Mouse (Mus musculus) E14TG2a.4 (cell line): ENCODE results near the gene Arf6.
"Not testable (repeated sequence)": the region's sequence is repeated elsewhere in the genome, so short reads cannot be mapped to it uniquely, and the experiment has no call there.

Experiments
- H3K27me3 ChIP-seq: 2 replicates; pipeline ENCODE4 v1.6.1; 2014; ENCODE audit warnings: low read length, control low read depth; ENCODE audit not compliant: insufficient read depth
- H3K36me3 ChIP-seq: 2 replicates; pipeline ENCODE4 v1.6.1; 2014; ENCODE audit warnings: low read length, control low read depth; ENCODE audit not compliant: insufficient read depth
- H3K4me1 ChIP-seq: replicated peaks from 2 replicates; pipeline ENCODE4 v1.6.1; 2014; ENCODE audit warnings: low read depth, low read length, control low read depth
- H3K4me3 ChIP-seq: replicated peaks from 2 replicates; pipeline ENCODE4 v1.5.1; 2014; ENCODE audit warnings: mild to moderate bottlenecking, low read length
- H3K9me3 ChIP-seq: 2 replicates; pipeline ENCODE4 v1.6.1; 2014; ENCODE audit warnings: low read length, control low read depth
- CTCF ChIP-seq: conservative IDR thresholded peaks from 2 replicates; pipeline ENCODE4 v1.5.1; 2014; ENCODE audit warnings: low read length
- NANOG ChIP-seq: IDR thresholded peaks from 2 replicates; pipeline ENCODE4 v1.6.1; 2014; ENCODE audit warnings: borderline replicate concordance, low read length, mixed read lengths
- POU5F1 ChIP-seq: IDR thresholded peaks from 2 replicates; pipeline ENCODE4 v1.6.1; 2014; ENCODE audit warnings: low read length, borderline replicate concordance

The Arf6 gene

GRCm38 (mm10) chr12:69361919-69362318 lies 10.0 kb upstream of the Arf6 start:
- peak overlapping the region; percentile 81 for H3K4me3 ChIP-seq
- no peaks in the 10 kb centered on the region for H3K9me3 ChIP-seq
- TF ChIP-seq NANOG (no peak), POU5F1 (no peak), CTCF (no peak)
- no peaks in the 10 kb centered on the region for H3K27me3 ChIP-seq
- H3K4me1 ChIP-seq: peaks cover 40% of the 10 kb centered on the region
- H3K36me3 ChIP-seq: no peaks in the 10 kb centered on the region

- Histone ChIP-seq H3K4me1 (peaks cover 41% of the 10 kb centered on the region), H3K9me3 (no peaks in the 10 kb centered on the region), H3K27me3 (no peaks in the 10 kb centered on the region), H3K4me3 (peak overlapping the region; percentile 81), H3K36me3 (no peaks in the 10 kb centered on the region)
- TF ChIP-seq POU5F1 (no peak), NANOG (no peak), CTCF (no peak)
Observed at GRCm38 (mm10) chr12:69362388-69362787, 9.6 kb upstream of the Arf6 start.

- not testable (repeated sequence) for H3K36me3 ChIP-seq, H3K9me3 ChIP-seq, H3K27me3 ChIP-seq
- Histone ChIP-seq H3K4me1 (peaks cover 42% of the 10 kb centered on the region), H3K4me3 (peak overlapping the region; percentile 80; the same call in 1 of the 2 replicates)
Observed at GRCm38 (mm10) chr12:69363110-69363509, 8.8 kb upstream of the Arf6 start.

GRCm38 (mm10) chr12:69363899-69364762 lies 7.8 kb upstream of the Arf6 start:
- no peak for TF ChIP-seq NANOG
- no peak for TF ChIP-seq POU5F1
- TF ChIP-seq CTCF: peak; percentile 16
- Histone ChIP-seq H3K9me3 (no peaks in the 10 kb centered on the region), H3K36me3 (no peaks in the 10 kb centered on the region), H3K4me3 (peak overlapping the region; percentile 80), H3K27me3 (no peaks in the 10 kb centered on the region), H3K4me1 (peaks cover 45% of the 10 kb centered on the region)

- H3K9me3 ChIP-seq: no peaks in the 10 kb centered on the region
- TF ChIP-seq CTCF: no peak
- TF ChIP-seq NANOG: no peak
- no peak for TF ChIP-seq POU5F1
- H3K4me1 ChIP-seq: peaks cover 57% of the 10 kb centered on the region
- H3K27me3 ChIP-seq: no peaks in the 10 kb centered on the region
- H3K36me3 ChIP-seq: no peaks in the 10 kb centered on the region
- no peak overlapping the region for H3K4me3 ChIP-seq
Observed at GRCm38 (mm10) chr12:69365757-69366156, 6.2 kb upstream of the Arf6 start.

GRCm38 (mm10) chr12:69366424-69366823 lies 5.5 kb upstream of the Arf6 start:
- H3K4me3 ChIP-seq: no peak overlapping the region
- TF ChIP-seq POU5F1 (no peak), CTCF (peak; percentile 65)
- H3K27me3 ChIP-seq: no peaks in the 10 kb centered on the region
- no peaks in the 10 kb centered on the region for H3K9me3 ChIP-seq
- H3K36me3 ChIP-seq: no peaks in the 10 kb centered on the region
- peaks cover 59% of the 10 kb centered on the region for H3K4me1 ChIP-seq

- Histone ChIP-seq H3K27me3 (no peaks in the 10 kb centered on the region), H3K36me3 (no peaks in the 10 kb centered on the region), H3K9me3 (no peaks in the 10 kb centered on the region), H3K4me1 (peaks cover 49% of the 10 kb centered on the region), H3K4me3 (no peak overlapping the region)
- no peak for TF ChIP-seq CTCF
Observed at GRCm38 (mm10) chr12:69367557-69367956, 4.4 kb upstream of the Arf6 start.

GRCm38 (mm10) chr12:69370936-69371335 lies 1.0 kb upstream of the Arf6 start:
- TF ChIP-seq CTCF (no peak), NANOG (no peak), POU5F1 (no peak)
- H3K4me1 ChIP-seq: peaks cover 46% of the 10 kb centered on the region
- H3K27me3 ChIP-seq: no peaks in the 10 kb centered on the region
- H3K4me3 ChIP-seq: peak overlapping the region; percentile 93
- no peaks in the 10 kb centered on the region for H3K9me3 ChIP-seq
- H3K36me3 ChIP-seq: peaks cover 30% of the 10 kb centered on the region

- H3K4me3 ChIP-seq: peak overlapping the region; percentile 93
- TF ChIP-seq NANOG (no peak), POU5F1 (no peak), CTCF (no peak)
- no peaks in the 10 kb centered on the region for H3K9me3 ChIP-seq
- peaks cover 34% of the 10 kb centered on the region for H3K36me3 ChIP-seq
- no peaks in the 10 kb centered on the region for H3K27me3 ChIP-seq
- H3K4me1 ChIP-seq: peaks cover 50% of the 10 kb centered on the region
Observed at GRCm38 (mm10) chr12:69371421-69371853, 513 bp upstream of the Arf6 start.
